Mouse (Mus musculus) brain, embryonic 14.5 days (tissue): ENCODE measurements at regions not wholly inside any gene's neighbourhood (a gene's known extent, or its start where the extent isn't known, plus 50 kb on each side); places are given as distances from the start of the nearest gene placed in this dataset.

Experiments used
- CTCF ChIP-seq: fragments of 200-500 bp; IDR thresholded peaks from 2 replicates; pipeline ENCODE4 v1.5.1; 2012; ENCODE audit warnings: inconsistent platforms, mild to moderate bottlenecking, moderate library complexity, borderline replicate concordance; ENCODE audit not compliant: insufficient read depth, insufficient read length; ENCODE audit errors: extremely low read depth
- POLR2A ChIP-seq: fragments of 200-500 bp; IDR thresholded peaks from 2 replicates; pipeline ENCODE4 v1.6.1; 2012; ENCODE audit warnings: mild to moderate bottlenecking, inconsistent platforms, borderline replicate concordance; ENCODE audit not compliant: poor library complexity, insufficient read depth, insufficient read length, severe bottlenecking; ENCODE audit errors: extremely low read depth

- no peak for TF ChIP-seq POLR2A
- TF ChIP-seq CTCF: no peak
Measured at GRCm38 (mm10) chr4:88998286-88998685, 118.3 kb upstream of the Ifne start.
